Mouse (Mus musculus): ENCODE data around the gene Slit3.

Slit3 gene

GRCm38 (mm10) chr11:35340752-35341151 lies 219.7 kb downstream of the Slit3 start:
- DNase-seq (ENCODE audit: low read depth in 1 of 2, low spot score in 2 of 2), result no peak

GRCm38 (mm10) chr11:35342486-35342885 lies 221.5 kb downstream of the Slit3 start:
- DNase-seq (ENCODE audit: low read depth in 1 of 2, low spot score in 2 of 2), result no peak

- DNase-seq (ENCODE audit: low read depth in 1 of 2, low spot score in 2 of 2), result no peak
Observed at GRCm38 (mm10) chr11:35345696-35346480, 224.9 kb downstream of the Slit3 start.

GRCm38 (mm10) chr11:35348099-35348498 lies 227.1 kb downstream of the Slit3 start:
- DNase-seq (ENCODE audit: low read depth in 1 of 2, low spot score in 2 of 2), result no peak

GRCm38 (mm10) chr11:35350968-35351367 lies 229.9 kb downstream of the Slit3 start:
- DNase-seq (ENCODE audit: low read depth in 1 of 2, low spot score in 2 of 2), result no peak

- no peak for DNase-seq (ENCODE audit: low read depth in 1 of 2, low spot score in 2 of 2)
Observed at GRCm38 (mm10) chr11:35351376-35351775, 230.4 kb downstream of the Slit3 start.

- DNase-seq (ENCODE audit: low read depth in 1 of 2, low spot score in 2 of 2), result no peak
Observed at GRCm38 (mm10) chr11:35355811-35356210, 234.8 kb downstream of the Slit3 start.

- DNase-seq (ENCODE audit: low read depth in 1 of 2, low spot score in 2 of 2), result no peak
Observed at GRCm38 (mm10) chr11:35361071-35361470, 240.0 kb downstream of the Slit3 start.

- DNase-seq (ENCODE audit: low read depth in 1 of 2, low spot score in 2 of 2), result no peak
Observed at GRCm38 (mm10) chr11:35362975-35363374, 242.0 kb downstream of the Slit3 start.

- DNase-seq (ENCODE audit: low read depth in 1 of 2, low spot score in 2 of 2), result no peak
Observed at GRCm38 (mm10) chr11:35364469-35364868, 243.4 kb downstream of the Slit3 start.

GRCm38 (mm10) chr11:35365510-35365931 lies 244.5 kb downstream of the Slit3 start:
- no peak for DNase-seq (ENCODE audit: low read depth in 1 of 2, low spot score in 2 of 2)

- no peak for DNase-seq (ENCODE audit: low read depth in 1 of 2, low spot score in 2 of 2)
Observed at GRCm38 (mm10) chr11:35366611-35367010, 245.6 kb downstream of the Slit3 start.

GRCm38 (mm10) chr11:35367248-35367647 lies 246.2 kb downstream of the Slit3 start:
- no peak for DNase-seq (ENCODE audit: low read depth in 1 of 2, low spot score in 2 of 2)

- no peak for DNase-seq (ENCODE audit: low read depth in 1 of 2, low spot score in 2 of 2)
Observed at GRCm38 (mm10) chr11:35369964-35370363, 248.9 kb downstream of the Slit3 start.

- no peak for DNase-seq (ENCODE audit: low read depth in 1 of 2, low spot score in 2 of 2)
Observed at GRCm38 (mm10) chr11:35370705-35371104, 249.7 kb downstream of the Slit3 start.

- no peak for DNase-seq (ENCODE audit: low read depth in 1 of 2, low spot score in 2 of 2)
Observed at GRCm38 (mm10) chr11:35372410-35372809, 251.4 kb downstream of the Slit3 start.

GRCm38 (mm10) chr11:35375072-35375471 lies 254.0 kb downstream of the Slit3 start:
- DNase-seq (ENCODE audit: low read depth in 1 of 2, low spot score in 2 of 2), result no peak

GRCm38 (mm10) chr11:35378802-35379201 lies 257.8 kb downstream of the Slit3 start:
- DNase-seq (ENCODE audit: low read depth in 1 of 2, low spot score in 2 of 2), result no peak

GRCm38 (mm10) chr11:35379407-35379806 lies 258.4 kb downstream of the Slit3 start:
- DNase-seq (ENCODE audit: low read depth in 1 of 2, low spot score in 2 of 2), result no peak

- no peak for DNase-seq (ENCODE audit: low read depth in 1 of 2, low spot score in 2 of 2)
Observed at GRCm38 (mm10) chr11:35380766-35381165, 259.7 kb downstream of the Slit3 start.

GRCm38 (mm10) chr11:35385444-35385843 lies 264.4 kb downstream of the Slit3 start:
- no peak for DNase-seq (ENCODE audit: low read depth in 1 of 2, low spot score in 2 of 2)

GRCm38 (mm10) chr11:35387826-35388225 lies 266.8 kb downstream of the Slit3 start:
- DNase-seq (ENCODE audit: low read depth in 1 of 2, low spot score in 2 of 2), result no peak

- DNase-seq (ENCODE audit: low read depth in 1 of 2, low spot score in 2 of 2), result no peak
Observed at GRCm38 (mm10) chr11:35388471-35388870, 267.4 kb downstream of the Slit3 start.

All from monocyte, adult 2 months (primary cell).